Mouse (Mus musculus): Measurements from ENCODE around the gene Wtap.

GRCm38 (mm10) chr17:12996345-12996744 is 2.4 kb upstream of the Wtap start:
- TF ChIP-seq POLR2A (IDR thresholded peaks at IDR 0.05; ENCODE audit: control insufficient read depth in 1 of 2, insufficient read depth in 1 of 2, low read depth in 1 of 2, low read length in 2 of 2, poor library complexity in 1 of 2) (no peak), CTCF (IDR thresholded peaks at IDR 0.05 in 2 of 3, conservative IDR thresholded peaks at IDR 0.05 in 1 of 3; ENCODE audit: control insufficient read depth in 1 of 3, insufficient read depth in 1 of 3, low read depth in 2 of 3, low read length in 3 of 3, poor library complexity in 1 of 3, severe bottlenecking in 1 of 3) (peak; percentile 51 to 73 (median 56); a peak in 5 of 6 replicates), MAX (IDR thresholded peaks at IDR 0.05; ENCODE audit: low read length) (no peak), RCOR1 (IDR thresholded peaks at IDR 0.05; ENCODE audit: low read depth, low read length) (no peak), BHLHE40 (IDR thresholded peaks at IDR 0.05; ENCODE audit: borderline replicate concordance, low read depth, low read length) (no peak), USF1 (IDR thresholded peaks at IDR 0.05; ENCODE audit: low read depth, low read length) (no peak), MEF2A (IDR thresholded peaks at IDR 0.05; ENCODE audit: extremely low read depth, insufficient replicate concordance, low read depth, low read length, poor library complexity, severe bottlenecking) (no peak)

Data from MEL (cell line).